Mouse (Mus musculus): ENCODE data around the gene Crls1. TPM values are rescaled to one million over a fixed set of nuclear protein-coding genes. Genes with fewer than 3 reads are reported as not detected.

Gene Crls1
- polyA plus RNA-seq, 1 experiment from 2014 or later = 8.4 TPM

- WGBS = under 1% methylated on average over 58 of the region's 58 CpGs
- H3K4me3 ChIP-seq (ENCODE audit: low read length) = peak overlapping the region; percentile 54
- no peaks in the 10 kb centered on the region for H3K9me3 ChIP-seq (ENCODE audit: control insufficient read depth, low read length)
- no peaks in the 10 kb centered on the region for H3K36me3 ChIP-seq (ENCODE audit: control insufficient read depth, insufficient read depth, low read length)
- ATAC-seq (ENCODE audit: low read depth) = peak; percentile 79
- H3K27me3 ChIP-seq (ENCODE audit: control insufficient read depth, insufficient read depth, low read depth, low read length) = peaks cover 28% of the 10 kb centered on the region
- peaks cover 9% of the 10 kb centered on the region; the same call in 1 of the 2 replicates for H3K4me1 ChIP-seq (replicated peaks; ENCODE audit: control insufficient read depth, insufficient read depth, low read length)
- peak overlapping the region; percentile 46; the same call in 1 of the 2 replicates for H3K9ac ChIP-seq (ENCODE audit: low read length)
- H3K27ac ChIP-seq (ENCODE audit: low read length) = no peak overlapping the region
- H3K4me2 ChIP-seq (ENCODE audit: low read depth, low read length) = peak overlapping the region; percentile 88
These were observed 33.0 kb downstream of the Crls1 start for GRCm38 (mm10) chr2:132879261-132880044.

GRCm38 (mm10) chr2:132880844-132881645 is 34.6 kb downstream of the Crls1 start, which contains the start of gene Lrrn4:
Gene Lrrn4 (minus strand): TSS chr2:132880891.
- Histone ChIP-seq H3K27ac (ENCODE audit: low read length) (no peak within 1 kb of the TSS), H3K4me1 (replicated peaks; ENCODE audit: control insufficient read depth, insufficient read depth, low read length) (peaks cover 9% of the 10 kb centered on the region; the same call in 1 of the 2 replicates), H3K4me2 (ENCODE audit: low read depth, low read length) (peak within 1 kb of the TSS; percentile 88), H3K27me3 (ENCODE audit: control insufficient read depth, insufficient read depth, low read depth, low read length) (peaks cover 28% of the 10 kb centered on the region), H3K9ac (ENCODE audit: low read length) (no peak within 1 kb of the TSS), H3K4me3 (ENCODE audit: low read length) (peak within 1 kb of the TSS; percentile 54), H3K36me3 (ENCODE audit: control insufficient read depth, insufficient read depth, low read length) (no peaks in the 10 kb centered on the region), H3K9me3 (ENCODE audit: control insufficient read depth, low read length) (no peaks in the 10 kb centered on the region)
- ATAC-seq (ENCODE audit: low read depth) = no peak
- WGBS = 12% methylated on average over 12 of the region's 12 CpGs

GRCm38 (mm10) chr2:132884303-132884967 is 38.0 kb downstream of the Crls1 start:
- Histone ChIP-seq H3K9ac (ENCODE audit: low read length) (no peak overlapping the region), H3K4me2 (ENCODE audit: low read depth, low read length) (no peak overlapping the region), H3K36me3 (ENCODE audit: control insufficient read depth, insufficient read depth, low read length) (no peaks in the 10 kb centered on the region), H3K27me3 (ENCODE audit: control insufficient read depth, insufficient read depth, low read depth, low read length) (peaks cover 9% of the 10 kb centered on the region; the same call in 1 of the 2 replicates), H3K4me3 (ENCODE audit: low read length) (no peak overlapping the region), H3K9me3 (ENCODE audit: control insufficient read depth, low read length) (no peaks in the 10 kb centered on the region), H3K27ac (ENCODE audit: low read length) (no peak overlapping the region), H3K4me1 (replicated peaks; ENCODE audit: control insufficient read depth, insufficient read depth, low read length) (peaks cover 5% of the 10 kb centered on the region; the same call in 1 of the 2 replicates)
- 31% methylated on average over 8 of the region's 8 CpGs for WGBS
- peak; percentile 34; the same call in 1 of the 2 replicates for ATAC-seq (ENCODE audit: low read depth)

GRCm38 (mm10) chr2:132885312-132885711 is 38.8 kb downstream of the Crls1 start:
- H3K27me3 ChIP-seq (ENCODE audit: control insufficient read depth, insufficient read depth, low read depth, low read length) = peaks cover 3% of the 10 kb centered on the region; the same call in 1 of the 2 replicates
- H3K4me2 ChIP-seq (ENCODE audit: low read depth, low read length) = no peak overlapping the region
- ATAC-seq (ENCODE audit: low read depth) = no peak
- WGBS = 78% methylated on average over 6 of the region's 7 CpGs
- no peak overlapping the region for H3K4me3 ChIP-seq (ENCODE audit: low read length)
- no peak overlapping the region for H3K27ac ChIP-seq (ENCODE audit: low read length)
- H3K9me3 ChIP-seq (ENCODE audit: control insufficient read depth, low read length) = no peaks in the 10 kb centered on the region
- no peak overlapping the region for H3K9ac ChIP-seq (ENCODE audit: low read length)
- H3K36me3 ChIP-seq (ENCODE audit: control insufficient read depth, insufficient read depth, low read length) = no peaks in the 10 kb centered on the region
- no peaks in the 10 kb centered on the region for H3K4me1 ChIP-seq (replicated peaks; ENCODE audit: control insufficient read depth, insufficient read depth, low read length)

GRCm38 (mm10) chr2:132893826-132894225 is 47.4 kb downstream of the Crls1 start:
- Histone ChIP-seq H3K4me1 (replicated peaks; ENCODE audit: control insufficient read depth, insufficient read depth, low read length) (no peaks in the 10 kb centered on the region), H3K27me3 (ENCODE audit: control insufficient read depth, insufficient read depth, low read depth, low read length) (no peaks in the 10 kb centered on the region), H3K9ac (ENCODE audit: low read length) (no peak overlapping the region), H3K4me3 (ENCODE audit: low read length) (no peak overlapping the region), H3K36me3 (ENCODE audit: control insufficient read depth, insufficient read depth, low read length) (no peaks in the 10 kb centered on the region), H3K9me3 (ENCODE audit: control insufficient read depth, low read length) (no peaks in the 10 kb centered on the region), H3K4me2 (ENCODE audit: low read depth, low read length) (no peak overlapping the region), H3K27ac (ENCODE audit: low read length) (no peak overlapping the region)
- 71% methylated on average over 5 of the region's 5 CpGs for WGBS
- ATAC-seq (ENCODE audit: low read depth) = peak; percentile 20; the same call in 1 of the 2 replicates

GRCm38 (mm10) chr2:132898211-132898610 is 51.7 kb downstream of the Crls1 start:
- H3K9me3 ChIP-seq (ENCODE audit: control insufficient read depth, low read length) = no peaks in the 10 kb centered on the region
- whole genome bisulfite sequencing = 36% methylated on average over 1 of the region's 1 CpGs
- H3K4me1 ChIP-seq (replicated peaks; ENCODE audit: control insufficient read depth, insufficient read depth, low read length) = no peaks in the 10 kb centered on the region
- no peak overlapping the region for H3K4me2 ChIP-seq (ENCODE audit: low read depth, low read length)
- no peak overlapping the region for H3K27ac ChIP-seq (ENCODE audit: low read length)
- H3K9ac ChIP-seq (ENCODE audit: low read length) = no peak overlapping the region
- H3K27me3 ChIP-seq (ENCODE audit: control insufficient read depth, insufficient read depth, low read depth, low read length) = no peaks in the 10 kb centered on the region
- no peaks in the 10 kb centered on the region for H3K36me3 ChIP-seq (ENCODE audit: control insufficient read depth, insufficient read depth, low read length)
- ATAC-seq (ENCODE audit: low read depth) = no peak
- H3K4me3 ChIP-seq (ENCODE audit: low read length) = no peak overlapping the region

GRCm38 (mm10) chr2:132900596-132900995 is 54.1 kb downstream of the Crls1 start:
- H3K9me3 ChIP-seq (ENCODE audit: control insufficient read depth, low read length) = no peaks in the 10 kb centered on the region
- no peaks in the 10 kb centered on the region for H3K27me3 ChIP-seq (ENCODE audit: control insufficient read depth, insufficient read depth, low read depth, low read length)
- H3K4me2 ChIP-seq (ENCODE audit: low read depth, low read length) = no peak overlapping the region
- H3K4me3 ChIP-seq (ENCODE audit: low read length) = no peak overlapping the region
- no peak overlapping the region for H3K9ac ChIP-seq (ENCODE audit: low read length)
- no peak for ATAC-seq (ENCODE audit: low read depth)
- 71% methylated on average over 1 of the region's 1 CpGs for WGBS
- H3K27ac ChIP-seq (ENCODE audit: low read length) = no peak overlapping the region
- H3K36me3 ChIP-seq (ENCODE audit: control insufficient read depth, insufficient read depth, low read length) = no peaks in the 10 kb centered on the region
- H3K4me1 ChIP-seq (replicated peaks; ENCODE audit: control insufficient read depth, insufficient read depth, low read length) = no peaks in the 10 kb centered on the region

GRCm38 (mm10) chr2:132901636-132902035 is 55.2 kb downstream of the Crls1 start:
- ATAC-seq (ENCODE audit: low read depth) = no peak
- no peak overlapping the region for H3K9ac ChIP-seq (ENCODE audit: low read length)
- H3K4me2 ChIP-seq (ENCODE audit: low read depth, low read length) = no peak overlapping the region
- H3K27ac ChIP-seq (ENCODE audit: low read length) = no peak overlapping the region
- 58% methylated on average over 4 of the region's 4 CpGs for WGBS
- H3K36me3 ChIP-seq (ENCODE audit: control insufficient read depth, insufficient read depth, low read length) = no peaks in the 10 kb centered on the region
- H3K9me3 ChIP-seq (ENCODE audit: control insufficient read depth, low read length) = no peaks in the 10 kb centered on the region
- no peaks in the 10 kb centered on the region for H3K4me1 ChIP-seq (replicated peaks; ENCODE audit: control insufficient read depth, insufficient read depth, low read length)
- no peak overlapping the region for H3K4me3 ChIP-seq (ENCODE audit: low read length)
- no peaks in the 10 kb centered on the region for H3K27me3 ChIP-seq (ENCODE audit: control insufficient read depth, insufficient read depth, low read depth, low read length)

DNA sequence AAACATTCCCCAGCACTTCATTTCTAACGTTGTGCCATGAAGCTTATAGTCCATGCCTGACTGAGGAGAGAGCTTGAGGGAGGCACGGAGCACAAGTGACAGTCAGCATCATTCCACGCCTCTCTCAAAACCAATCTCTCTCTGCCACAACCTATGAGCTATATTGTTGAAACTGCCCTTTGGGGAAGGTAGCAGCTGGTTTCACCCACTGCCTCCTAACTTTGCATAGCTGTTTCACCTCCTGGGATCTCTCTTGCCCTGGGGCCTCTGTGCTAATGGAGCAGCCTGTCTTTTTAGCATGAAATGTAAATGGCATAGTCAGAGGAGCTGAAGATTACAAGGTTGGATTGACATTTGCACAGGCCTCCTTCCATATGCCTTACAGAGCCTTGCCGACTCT is 55.6 kb downstream of the Crls1 start:
- 46% methylated on average over 4 of the region's 4 CpGs for WGBS
- H3K9me3 ChIP-seq (ENCODE audit: control insufficient read depth, low read length) = no peaks in the 10 kb centered on the region
- H3K36me3 ChIP-seq (ENCODE audit: control insufficient read depth, insufficient read depth, low read length) = no peaks in the 10 kb centered on the region
- H3K4me3 ChIP-seq (ENCODE audit: low read length) = no peak overlapping the region
- H3K27me3 ChIP-seq (ENCODE audit: control insufficient read depth, insufficient read depth, low read depth, low read length) = no peaks in the 10 kb centered on the region
- H3K27ac ChIP-seq (ENCODE audit: low read length) = no peak overlapping the region
- H3K9ac ChIP-seq (ENCODE audit: low read length) = no peak overlapping the region
- no peak for ATAC-seq (ENCODE audit: low read depth)
- no peak overlapping the region for H3K4me2 ChIP-seq (ENCODE audit: low read depth, low read length)
- no peaks in the 10 kb centered on the region for H3K4me1 ChIP-seq (replicated peaks; ENCODE audit: control insufficient read depth, insufficient read depth, low read length)
